Mouse (Mus musculus): Measurements from ENCODE around the gene Ltb4r1. TPM values are rescaled to one million over a fixed set of nuclear protein-coding genes. Genes with fewer than 3 reads are reported as not detected.
"Not testable (repeated sequence)": the region's sequence is repeated elsewhere in the genome, so short reads cannot be mapped to it uniquely, and the experiment has no call there.

The Ltb4r1 gene
- polyA plus RNA-seq, 1 experiment from 2014 or later = 0.33 TPM

- Histone ChIP-seq H3K36me3 (ENCODE audit: inconsistent target) (peaks cover 6% of the 10 kb centered on the region), H3K27ac (no peak overlapping the region), H3K79me2 (ENCODE audit: inconsistent target) (no peaks in the 10 kb centered on the region), H3K4me3 (ENCODE audit: inconsistent target) (no peak overlapping the region)
- WGBS (ENCODE audit: missing documents) = 86% methylated on average over 9 of the region's 10 CpGs
Observed at GRCm38 (mm10) chr14:55733889-55734288, 31.9 kb upstream of the Ltb4r1 start.

GRCm38 (mm10) chr14:55734869-55735268, 30.9 kb upstream of the Ltb4r1 start:
- peaks cover 16% of the 10 kb centered on the region for H3K36me3 ChIP-seq (ENCODE audit: inconsistent target)
- WGBS (ENCODE audit: missing documents) = 51% methylated on average over 7 of the region's 7 CpGs
- H3K4me3 ChIP-seq (ENCODE audit: inconsistent target) = no peak overlapping the region
- no peaks in the 10 kb centered on the region for H3K79me2 ChIP-seq (ENCODE audit: inconsistent target)
- H3K27ac ChIP-seq = peak overlapping the region; percentile 47; the same call in 1 of the 2 replicates

- 81% methylated on average over 3 of the region's 3 CpGs for WGBS (ENCODE audit: missing documents)
- H3K27ac ChIP-seq = peak overlapping the region; percentile 47
- peaks cover 21% of the 10 kb centered on the region for H3K36me3 ChIP-seq (ENCODE audit: inconsistent target)
- no peaks in the 10 kb centered on the region for H3K79me2 ChIP-seq (ENCODE audit: inconsistent target)
- no peak overlapping the region for H3K4me3 ChIP-seq (ENCODE audit: inconsistent target)
Observed at GRCm38 (mm10) chr14:55735334-55735733, 30.4 kb upstream of the Ltb4r1 start.

- peak overlapping the region; percentile 47 for H3K27ac ChIP-seq
- WGBS (ENCODE audit: missing documents) = 25% methylated on average over 4 of the region's 4 CpGs
- no peaks in the 10 kb centered on the region for H3K79me2 ChIP-seq (ENCODE audit: inconsistent target)
- H3K36me3 ChIP-seq (ENCODE audit: inconsistent target) = peaks cover 25% of the 10 kb centered on the region
- H3K4me3 ChIP-seq (ENCODE audit: inconsistent target) = no peak overlapping the region
Observed at GRCm38 (mm10) chr14:55735758-55736157, 30.0 kb upstream of the Ltb4r1 start.

- WGBS (ENCODE audit: missing documents) = 55% methylated on average over 9 of the region's 9 CpGs
- peaks cover 39% of the 10 kb centered on the region for H3K36me3 ChIP-seq (ENCODE audit: inconsistent target)
Observed at GRCm38 (mm10) chr14:55737086-55737687, 28.6 kb upstream of the Ltb4r1 start.

GRCm38 (mm10) chr14:55743711-55744110, 22.1 kb upstream of the Ltb4r1 start:
- Histone ChIP-seq H3K36me3 (ENCODE audit: inconsistent target) (peaks cover 47% of the 10 kb centered on the region), H3K4me3 (ENCODE audit: inconsistent target) (no peak overlapping the region), H3K79me2 (ENCODE audit: inconsistent target) (peaks cover 35% of the 10 kb centered on the region), H3K27ac (no peak overlapping the region)
- 22% methylated on average over 10 of the region's 10 CpGs for WGBS (ENCODE audit: missing documents)

More at GRCm38 (mm10) chr14:55737086-55737687, 28.6 kb upstream of the Ltb4r1 start:
- Histone ChIP-seq H3K4me3 (ENCODE audit: inconsistent target) (no peak overlapping the region), H3K79me2 (ENCODE audit: inconsistent target) (no peaks in the 10 kb centered on the region), H3K27ac (0 out of 2 replicates have a peak overlapping the region, but pooled peaks have one; percentile 21)

GRCm38 (mm10) chr14:55745180-55745860, 20.4 kb upstream of the Ltb4r1 start, which contains the start of the genes Dhrs1 and Nop9:
Dhrs1 (minus strand) TSS chr14:55745690.
Nop9 (plus strand) TSS chr14:55745693.
- Histone ChIP-seq H3K79me2 (ENCODE audit: inconsistent target) (peaks cover 35% of the 10 kb centered on the region), H3K4me3 (ENCODE audit: inconsistent target) (peak within 1 kb of the TSS; percentile 90), H3K27ac (peak within 1 kb of the TSS; percentile 61), H3K36me3 (ENCODE audit: inconsistent target) (peaks cover 46% of the 10 kb centered on the region)
- WGBS (ENCODE audit: missing documents) = 1% methylated on average over 36 of the region's 48 CpGs

GRCm38 (mm10) chr14:55745861-55746237, 19.9 kb upstream of the Ltb4r1 start:
- WGBS (ENCODE audit: missing documents) = 1% methylated on average over 29 of the region's 31 CpGs
- H3K27ac ChIP-seq = peak overlapping the region; percentile 41
- peaks cover 46% of the 10 kb centered on the region for H3K36me3 ChIP-seq (ENCODE audit: inconsistent target)

GRCm38 (mm10) chr14:55747051-55747847, 18.5 kb upstream of the Ltb4r1 start:
- H3K79me2 ChIP-seq (ENCODE audit: inconsistent target) = peaks cover 35% of the 10 kb centered on the region

More at GRCm38 (mm10) chr14:55745861-55746237, 19.9 kb upstream of the Ltb4r1 start:
- H3K79me2 ChIP-seq (ENCODE audit: inconsistent target) = peaks cover 35% of the 10 kb centered on the region
- H3K4me3 ChIP-seq (ENCODE audit: inconsistent target) = peak overlapping the region; percentile 90

GRCm38 (mm10) chr14:55757566-55757965, 8.2 kb upstream of the Ltb4r1 start:
- H3K79me2 ChIP-seq (ENCODE audit: inconsistent target) = no peaks in the 10 kb centered on the region
- WGBS (ENCODE audit: missing documents) = 58% methylated on average over 5 of the region's 6 CpGs
- peaks cover 30% of the 10 kb centered on the region for H3K36me3 ChIP-seq (ENCODE audit: inconsistent target)
- no peak overlapping the region for H3K4me3 ChIP-seq (ENCODE audit: inconsistent target)
- H3K27ac ChIP-seq = no peak overlapping the region

More at GRCm38 (mm10) chr14:55747051-55747847, 18.5 kb upstream of the Ltb4r1 start:
- WGBS (ENCODE audit: missing documents) = 84% methylated on average over 10 of the region's 10 CpGs
- Histone ChIP-seq H3K36me3 (ENCODE audit: inconsistent target) (peaks cover 46% of the 10 kb centered on the region), H3K27ac (no peak overlapping the region), H3K4me3 (ENCODE audit: inconsistent target) (peak overlapping the region; percentile 90)

GRCm38 (mm10) chr14:55758363-55758784, 7.4 kb upstream of the Ltb4r1 start, which contains the start of gene Cideb:
Cideb (minus strand) TSS chr14:55758458.
- Histone ChIP-seq H3K79me2 (ENCODE audit: inconsistent target) (no peaks in the 10 kb centered on the region), H3K36me3 (ENCODE audit: inconsistent target) (peaks cover 22% of the 10 kb centered on the region), H3K4me3 (ENCODE audit: inconsistent target) (no peak within 1 kb of the TSS), H3K27ac (no peak within 1 kb of the TSS)
- 25% methylated on average over 8 of the region's 8 CpGs for WGBS (ENCODE audit: missing documents)

GRCm38 (mm10) chr14:55760156-55760555, 5.6 kb upstream of the Ltb4r1 start:
- H3K4me3 ChIP-seq (ENCODE audit: inconsistent target); H3K36me3 ChIP-seq (ENCODE audit: inconsistent target); H3K27ac ChIP-seq; H3K79me2 ChIP-seq (ENCODE audit: inconsistent target): not testable (repeated sequence)
- WGBS (ENCODE audit: missing documents) = 0% methylated on average over 5 of the region's 6 CpGs

GRCm38 (mm10) chr14:55761163-55761562, 4.6 kb upstream of the Ltb4r1 start, which contains the start of gene Ltb4r2:
Ltb4r2 (plus strand) TSS chr14:55761428.
- Histone ChIP-seq H3K27ac (no peak within 1 kb of the TSS), H3K79me2 (ENCODE audit: inconsistent target) (no peaks in the 10 kb centered on the region), H3K4me3 (ENCODE audit: inconsistent target) (no peak within 1 kb of the TSS), H3K36me3 (ENCODE audit: inconsistent target) (no peaks in the 10 kb centered on the region)
- 95% methylated on average over 6 of the region's 6 CpGs for WGBS (ENCODE audit: missing documents)

GRCm38 (mm10) chr14:55762001-55762821, 3.6 kb upstream of the Ltb4r1 start:
- Histone ChIP-seq H3K27ac (peak overlapping the region; percentile 71), H3K4me3 (ENCODE audit: inconsistent target) (no peak overlapping the region), H3K79me2 (ENCODE audit: inconsistent target) (no peaks in the 10 kb centered on the region), H3K36me3 (ENCODE audit: inconsistent target) (no peaks in the 10 kb centered on the region)
- WGBS (ENCODE audit: missing documents) = 23% methylated on average over 74 of the region's 77 CpGs

All from macrophage (primary cell).